Mouse (Mus musculus): ENCODE measurements around the gene Eaf2. TPM values are rescaled to one million over a fixed set of nuclear protein-coding genes. Genes with fewer than 3 reads are reported as not detected.

The Eaf2 gene
- polyA plus RNA-seq (2011; ENCODE audit: insufficient read length, low read depth, missing spikeins) = 1.0 and 1.9 TPM in 2 replicates

GRCm38 (mm10) chr16:36874583-36875275 lies at the start of gene Eaf2, which contains the start of gene Golgb1:
Gene Eaf2 (minus strand): TSS chr16:36875003.
Gene Golgb1 (plus strand): TSS chr16:36875140.
- TF ChIP-seq CTCF (IDR thresholded peaks at IDR 0.05; ENCODE audit: borderline replicate concordance, insufficient read depth, low read length) = no peak
- TF ChIP-seq POLR2A (IDR thresholded peaks at IDR 0.05; ENCODE audit: low read depth, low read length) = peak; percentile 59
- peak within 1 kb of the TSS; percentile 95 for H3K4me3 ChIP-seq (ENCODE audit: insufficient read depth, low read length)
- peaks cover 3% of the 10 kb centered on the region; the same call in 1 of the 2 replicates for H3K4me1 ChIP-seq (ENCODE audit: control insufficient read depth, insufficient read depth, low read length)
- H3K27ac ChIP-seq (ENCODE audit: insufficient read depth, low read length) = peak within 1 kb of the TSS; percentile 81

- Histone ChIP-seq H3K4me3 (ENCODE audit: insufficient read depth, low read length) (no peak overlapping the region), H3K27ac (ENCODE audit: insufficient read depth, low read length) (no peak overlapping the region), H3K4me1 (ENCODE audit: control insufficient read depth, insufficient read depth, low read length) (no peaks in the 10 kb centered on the region)
- no peak for TF ChIP-seq POLR2A (IDR thresholded peaks at IDR 0.05; ENCODE audit: low read depth, low read length)
- TF ChIP-seq CTCF (IDR thresholded peaks at IDR 0.05; ENCODE audit: borderline replicate concordance, insufficient read depth, low read length) = no peak
Observed at GRCm38 (mm10) chr16:36924312-36924711, 49.5 kb upstream of the Eaf2 start.

GRCm38 (mm10) chr16:36921980-36922379 lies 47.2 kb upstream of the Eaf2 start:
- no peak for TF ChIP-seq CTCF (IDR thresholded peaks at IDR 0.05; ENCODE audit: borderline replicate concordance, insufficient read depth, low read length)
- TF ChIP-seq POLR2A (IDR thresholded peaks at IDR 0.05; ENCODE audit: low read depth, low read length) = no peak
- Histone ChIP-seq H3K4me1 (ENCODE audit: control insufficient read depth, insufficient read depth, low read length) (no peaks in the 10 kb centered on the region), H3K4me3 (ENCODE audit: insufficient read depth, low read length) (no peak overlapping the region), H3K27ac (ENCODE audit: insufficient read depth, low read length) (no peak overlapping the region)

- Histone ChIP-seq H3K27ac (ENCODE audit: insufficient read depth, low read length) (no peak overlapping the region), H3K4me3 (ENCODE audit: insufficient read depth, low read length) (no peak overlapping the region), H3K4me1 (ENCODE audit: control insufficient read depth, insufficient read depth, low read length) (no peaks in the 10 kb centered on the region)
- no peak for TF ChIP-seq POLR2A (IDR thresholded peaks at IDR 0.05; ENCODE audit: low read depth, low read length)
- no peak for TF ChIP-seq CTCF (IDR thresholded peaks at IDR 0.05; ENCODE audit: borderline replicate concordance, insufficient read depth, low read length)
Observed at GRCm38 (mm10) chr16:36921067-36921613, 46.3 kb upstream of the Eaf2 start.

- TF ChIP-seq POLR2A (IDR thresholded peaks at IDR 0.05; ENCODE audit: low read depth, low read length) (no peak), CTCF (IDR thresholded peaks at IDR 0.05; ENCODE audit: borderline replicate concordance, insufficient read depth, low read length) (no peak)
- Histone ChIP-seq H3K27ac (ENCODE audit: insufficient read depth, low read length) (no peak overlapping the region), H3K4me1 (ENCODE audit: control insufficient read depth, insufficient read depth, low read length) (no peaks in the 10 kb centered on the region), H3K4me3 (ENCODE audit: insufficient read depth, low read length) (no peak overlapping the region)
Observed at GRCm38 (mm10) chr16:36920410-36920809, 45.6 kb upstream of the Eaf2 start.

- H3K4me1 ChIP-seq (ENCODE audit: control insufficient read depth, insufficient read depth, low read length) = no peaks in the 10 kb centered on the region
- H3K4me3 ChIP-seq (ENCODE audit: insufficient read depth, low read length) = no peak overlapping the region
- TF ChIP-seq CTCF (IDR thresholded peaks at IDR 0.05; ENCODE audit: borderline replicate concordance, insufficient read depth, low read length) (no peak), POLR2A (IDR thresholded peaks at IDR 0.05; ENCODE audit: low read depth, low read length) (no peak)
- H3K27ac ChIP-seq (ENCODE audit: insufficient read depth, low read length) = no peak overlapping the region
Observed at GRCm38 (mm10) chr16:36918505-36918904, 43.7 kb upstream of the Eaf2 start.

GRCm38 (mm10) chr16:36914195-36914594 lies 39.4 kb upstream of the Eaf2 start:
- H3K4me1 ChIP-seq (ENCODE audit: control insufficient read depth, insufficient read depth, low read length) = no peaks in the 10 kb centered on the region
- H3K27ac ChIP-seq (ENCODE audit: insufficient read depth, low read length) = no peak overlapping the region
- no peak overlapping the region for H3K4me3 ChIP-seq (ENCODE audit: insufficient read depth, low read length)
- no peak for TF ChIP-seq CTCF (IDR thresholded peaks at IDR 0.05; ENCODE audit: borderline replicate concordance, insufficient read depth, low read length)
- no peak for TF ChIP-seq POLR2A (IDR thresholded peaks at IDR 0.05; ENCODE audit: low read depth, low read length)

- no peaks in the 10 kb centered on the region for H3K4me1 ChIP-seq (ENCODE audit: control insufficient read depth, insufficient read depth, low read length)
- no peak overlapping the region for H3K4me3 ChIP-seq (ENCODE audit: insufficient read depth, low read length)
- no peak for TF ChIP-seq CTCF (IDR thresholded peaks at IDR 0.05; ENCODE audit: borderline replicate concordance, insufficient read depth, low read length)
- no peak for TF ChIP-seq POLR2A (IDR thresholded peaks at IDR 0.05; ENCODE audit: low read depth, low read length)
- no peak overlapping the region for H3K27ac ChIP-seq (ENCODE audit: insufficient read depth, low read length)
Observed at GRCm38 (mm10) chr16:36912311-36912710, 37.5 kb upstream of the Eaf2 start.

- no peak overlapping the region for H3K4me3 ChIP-seq (ENCODE audit: insufficient read depth, low read length)
- H3K4me1 ChIP-seq (ENCODE audit: control insufficient read depth, insufficient read depth, low read length) = no peaks in the 10 kb centered on the region
- no peak for TF ChIP-seq POLR2A (IDR thresholded peaks at IDR 0.05; ENCODE audit: low read depth, low read length)
- TF ChIP-seq CTCF (IDR thresholded peaks at IDR 0.05; ENCODE audit: borderline replicate concordance, insufficient read depth, low read length) = no peak
- no peak overlapping the region for H3K27ac ChIP-seq (ENCODE audit: insufficient read depth, low read length)
Observed at GRCm38 (mm10) chr16:36911909-36912308, 37.1 kb upstream of the Eaf2 start.

GRCm38 (mm10) chr16:36903156-36903555 lies 28.4 kb upstream of the Eaf2 start:
- Histone ChIP-seq H3K4me3 (ENCODE audit: insufficient read depth, low read length) (no peak overlapping the region), H3K27ac (ENCODE audit: insufficient read depth, low read length) (no peak overlapping the region), H3K4me1 (ENCODE audit: control insufficient read depth, insufficient read depth, low read length) (no peaks in the 10 kb centered on the region)
- no peak for TF ChIP-seq POLR2A (IDR thresholded peaks at IDR 0.05; ENCODE audit: low read depth, low read length)
